Mouse (Mus musculus): ENCODE measurements around the gene Trim45. TPM values are rescaled to one million over a fixed set of nuclear protein-coding genes. Genes with fewer than 3 reads are reported as not detected.

Trim45 gene
- polyA plus RNA-seq, 1 experiment from 2014 or later: 0.63 TPM

DNA sequence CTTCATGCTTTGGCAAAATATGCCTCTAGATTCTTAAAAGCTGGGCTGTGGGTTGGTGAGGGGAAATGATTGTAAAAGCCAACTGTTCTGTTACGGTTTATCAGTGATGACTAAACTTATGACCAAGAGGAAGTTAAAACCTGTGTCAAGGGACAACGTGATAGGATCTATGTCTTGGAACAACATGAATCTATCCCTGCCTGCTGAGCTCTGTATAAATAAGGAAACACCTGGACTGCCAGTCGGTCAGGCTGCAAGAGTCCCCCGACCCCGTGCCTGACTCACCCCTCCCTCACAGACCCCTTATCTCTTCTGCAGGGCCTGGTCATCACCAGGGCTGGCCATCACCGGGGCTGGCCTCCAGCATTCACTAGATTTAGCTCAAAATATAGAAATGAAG, 15.9 kb upstream of the Trim45 start:
- no peaks in the 10 kb centered on the region for H3K4me1 ChIP-seq (ENCODE audit: control insufficient read depth, low read depth, low read length)
- no peak overlapping the region for H3K4me2 ChIP-seq (ENCODE audit: low read depth, low read length)
- no peaks in the 10 kb centered on the region for H3K36me3 ChIP-seq (ENCODE audit: control insufficient read depth, insufficient read depth)
- H3K27me3 ChIP-seq (ENCODE audit: control insufficient read depth, insufficient read depth, low read depth, low read length): no peaks in the 10 kb centered on the region
- no peak overlapping the region for H3K4me3 ChIP-seq (ENCODE audit: low read depth, low read length)
- 9% methylated on average over 6 of the region's 6 CpGs for WGBS (ENCODE audit: insufficient replicate concordance)
- H3K9me3 ChIP-seq (replicated peaks; ENCODE audit: control insufficient read depth, low read length): no peaks in the 10 kb centered on the region
- H3K9ac ChIP-seq (ENCODE audit: low read depth, low read length): no peak overlapping the region
- no peak overlapping the region for H3K27ac ChIP-seq (ENCODE audit: low read length)
- no peak for ATAC-seq (ENCODE audit: low read depth)

GRCm38 (mm10) chr3:100906916-100907315, 15.1 kb upstream of the Trim45 start:
- Histone ChIP-seq H3K4me2 (ENCODE audit: low read depth, low read length) (no peak overlapping the region), H3K36me3 (ENCODE audit: control insufficient read depth, insufficient read depth) (no peaks in the 10 kb centered on the region), H3K27me3 (ENCODE audit: control insufficient read depth, insufficient read depth, low read depth, low read length) (no peaks in the 10 kb centered on the region), H3K4me1 (ENCODE audit: control insufficient read depth, low read depth, low read length) (no peaks in the 10 kb centered on the region), H3K9ac (ENCODE audit: low read depth, low read length) (no peak overlapping the region), H3K27ac (ENCODE audit: low read length) (no peak overlapping the region), H3K4me3 (ENCODE audit: low read depth, low read length) (no peak overlapping the region), H3K9me3 (replicated peaks; ENCODE audit: control insufficient read depth, low read length) (no peaks in the 10 kb centered on the region)
- ATAC-seq (ENCODE audit: low read depth): no peak
- 32% methylated on average over 3 of the region's 3 CpGs for WGBS (ENCODE audit: insufficient replicate concordance)

- Histone ChIP-seq H3K4me3 (ENCODE audit: low read depth, low read length) (no peak overlapping the region), H3K4me2 (ENCODE audit: low read depth, low read length) (no peak overlapping the region)
- WGBS (ENCODE audit: insufficient replicate concordance): 17% methylated on average over 6 of the region's 6 CpGs
These were observed 13.4 kb upstream of the Trim45 start for GRCm38 (mm10) chr3:100908594-100908993.

GRCm38 (mm10) chr3:100910621-100911020, 11.4 kb upstream of the Trim45 start:
- ATAC-seq (ENCODE audit: low read depth): no peak
- H3K36me3 ChIP-seq (ENCODE audit: control insufficient read depth, insufficient read depth): no peaks in the 10 kb centered on the region
- H3K27me3 ChIP-seq (ENCODE audit: control insufficient read depth, insufficient read depth, low read depth, low read length): no peaks in the 10 kb centered on the region
- H3K9ac ChIP-seq (ENCODE audit: low read depth, low read length): no peak overlapping the region
- no peaks in the 10 kb centered on the region for H3K4me1 ChIP-seq (ENCODE audit: control insufficient read depth, low read depth, low read length)
- 58% methylated on average over 5 of the region's 5 CpGs for WGBS (ENCODE audit: insufficient replicate concordance)
- H3K4me2 ChIP-seq (ENCODE audit: low read depth, low read length): no peak overlapping the region
- no peak overlapping the region for H3K27ac ChIP-seq (ENCODE audit: low read length)
- H3K4me3 ChIP-seq (ENCODE audit: low read depth, low read length): no peak overlapping the region
- H3K9me3 ChIP-seq (replicated peaks; ENCODE audit: control insufficient read depth, low read length): no peaks in the 10 kb centered on the region

More at GRCm38 (mm10) chr3:100908594-100908993, 13.4 kb upstream of the Trim45 start:
- H3K9me3 ChIP-seq (replicated peaks; ENCODE audit: control insufficient read depth, low read length): no peaks in the 10 kb centered on the region
- no peaks in the 10 kb centered on the region for H3K36me3 ChIP-seq (ENCODE audit: control insufficient read depth, insufficient read depth)
- H3K27ac ChIP-seq (ENCODE audit: low read length): no peak overlapping the region
- H3K27me3 ChIP-seq (ENCODE audit: control insufficient read depth, insufficient read depth, low read depth, low read length): no peaks in the 10 kb centered on the region
- no peak overlapping the region for H3K9ac ChIP-seq (ENCODE audit: low read depth, low read length)
- H3K4me1 ChIP-seq (ENCODE audit: control insufficient read depth, low read depth, low read length): no peaks in the 10 kb centered on the region
- ATAC-seq (ENCODE audit: low read depth): no peak

GRCm38 (mm10) chr3:100911026-100911425, 11.0 kb upstream of the Trim45 start:
- ATAC-seq (ENCODE audit: low read depth): no peak
- Histone ChIP-seq H3K4me3 (ENCODE audit: low read depth, low read length) (no peak overlapping the region), H3K27ac (ENCODE audit: low read length) (no peak overlapping the region), H3K4me2 (ENCODE audit: low read depth, low read length) (no peak overlapping the region), H3K27me3 (ENCODE audit: control insufficient read depth, insufficient read depth, low read depth, low read length) (no peaks in the 10 kb centered on the region), H3K36me3 (ENCODE audit: control insufficient read depth, insufficient read depth) (no peaks in the 10 kb centered on the region), H3K9me3 (replicated peaks; ENCODE audit: control insufficient read depth, low read length) (no peaks in the 10 kb centered on the region), H3K9ac (ENCODE audit: low read depth, low read length) (no peak overlapping the region), H3K4me1 (ENCODE audit: control insufficient read depth, low read depth, low read length) (no peaks in the 10 kb centered on the region)
- 64% methylated on average over 9 of the region's 9 CpGs for WGBS (ENCODE audit: insufficient replicate concordance)

DNA sequence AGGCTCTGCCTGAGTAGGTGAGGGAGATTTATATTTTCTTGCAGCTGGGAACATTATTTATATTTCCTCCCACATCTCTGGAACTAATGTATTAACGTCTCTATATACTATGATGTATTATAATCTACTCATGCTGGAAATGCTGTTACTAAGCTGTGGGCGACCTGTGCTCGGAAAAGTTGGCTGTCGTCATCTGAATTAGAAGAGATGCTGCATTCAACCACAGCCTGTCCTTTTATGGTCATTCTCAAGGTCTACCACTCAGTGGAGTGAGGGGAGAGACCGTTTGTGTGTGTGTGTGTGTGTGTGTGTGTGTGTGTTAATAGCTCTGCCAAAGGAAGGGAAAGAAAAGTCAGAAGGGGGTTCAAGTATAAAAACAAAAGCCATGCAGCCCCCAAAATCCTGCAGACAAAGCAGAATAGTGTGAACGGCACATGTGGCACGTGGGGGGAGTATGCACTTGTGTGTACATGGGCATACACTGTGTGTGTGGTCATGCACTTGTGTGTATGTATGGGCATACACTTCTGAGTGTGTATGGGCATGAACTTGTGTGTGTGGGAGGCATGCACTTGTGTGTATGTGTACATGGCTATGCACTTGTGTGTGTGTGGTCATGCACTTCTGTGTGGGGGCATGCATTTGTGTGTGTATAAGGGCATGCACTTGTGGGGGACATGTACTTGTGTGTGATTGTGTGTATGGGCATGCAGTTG, 10.3 kb upstream of the Trim45 start:
- ATAC-seq (ENCODE audit: low read depth): no peak
- Histone ChIP-seq H3K9me3 (replicated peaks; ENCODE audit: control insufficient read depth, low read length) (no peaks in the 10 kb centered on the region), H3K27me3 (ENCODE audit: control insufficient read depth, insufficient read depth, low read depth, low read length) (no peaks in the 10 kb centered on the region), H3K36me3 (ENCODE audit: control insufficient read depth, insufficient read depth) (no peaks in the 10 kb centered on the region), H3K4me3 (ENCODE audit: low read depth, low read length) (no peak overlapping the region), H3K4me2 (ENCODE audit: low read depth, low read length) (no peak overlapping the region), H3K27ac (ENCODE audit: low read length) (no peak overlapping the region), H3K9ac (ENCODE audit: low read depth, low read length) (no peak overlapping the region), H3K4me1 (ENCODE audit: control insufficient read depth, low read depth, low read length) (no peaks in the 10 kb centered on the region)
- 57% methylated on average over 7 of the region's 7 CpGs for WGBS (ENCODE audit: insufficient replicate concordance)

DNA sequence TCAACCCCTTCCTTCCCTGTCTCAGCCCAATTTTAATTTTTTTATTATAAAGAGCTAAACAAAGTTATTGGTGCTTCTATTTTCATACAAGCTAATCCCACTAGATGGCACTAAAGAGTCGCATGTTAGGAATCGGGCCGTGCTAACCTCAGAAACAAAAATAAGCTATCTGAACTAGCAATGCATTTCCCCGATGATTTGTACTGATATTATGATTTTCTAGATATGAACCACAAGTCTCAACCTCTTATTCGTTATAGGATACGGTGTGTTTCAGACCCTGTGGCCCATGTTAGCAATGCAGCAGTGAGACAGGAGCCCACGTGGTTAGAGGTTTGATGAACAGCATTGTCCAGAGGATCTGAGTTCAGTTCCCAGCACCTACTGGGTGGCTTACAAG, 5.2 kb upstream of the Trim45 start:
- 10% methylated on average over 7 of the region's 7 CpGs for WGBS (ENCODE audit: insufficient replicate concordance)
- Histone ChIP-seq H3K4me2 (ENCODE audit: low read depth, low read length) (peak overlapping the region; percentile 24; the same call in 1 of the 2 replicates), H3K9me3 (replicated peaks; ENCODE audit: control insufficient read depth, low read length) (no peaks in the 10 kb centered on the region), H3K4me3 (ENCODE audit: low read depth, low read length) (no peak overlapping the region), H3K4me1 (ENCODE audit: control insufficient read depth, low read depth, low read length) (peaks cover 4% of the 10 kb centered on the region), H3K27ac (ENCODE audit: low read length) (no peak overlapping the region), H3K27me3 (ENCODE audit: control insufficient read depth, insufficient read depth, low read depth, low read length) (no peaks in the 10 kb centered on the region), H3K9ac (ENCODE audit: low read depth, low read length) (no peak overlapping the region), H3K36me3 (ENCODE audit: control insufficient read depth, insufficient read depth) (no peaks in the 10 kb centered on the region)
- ATAC-seq (ENCODE audit: low read depth): no peak

DNA sequence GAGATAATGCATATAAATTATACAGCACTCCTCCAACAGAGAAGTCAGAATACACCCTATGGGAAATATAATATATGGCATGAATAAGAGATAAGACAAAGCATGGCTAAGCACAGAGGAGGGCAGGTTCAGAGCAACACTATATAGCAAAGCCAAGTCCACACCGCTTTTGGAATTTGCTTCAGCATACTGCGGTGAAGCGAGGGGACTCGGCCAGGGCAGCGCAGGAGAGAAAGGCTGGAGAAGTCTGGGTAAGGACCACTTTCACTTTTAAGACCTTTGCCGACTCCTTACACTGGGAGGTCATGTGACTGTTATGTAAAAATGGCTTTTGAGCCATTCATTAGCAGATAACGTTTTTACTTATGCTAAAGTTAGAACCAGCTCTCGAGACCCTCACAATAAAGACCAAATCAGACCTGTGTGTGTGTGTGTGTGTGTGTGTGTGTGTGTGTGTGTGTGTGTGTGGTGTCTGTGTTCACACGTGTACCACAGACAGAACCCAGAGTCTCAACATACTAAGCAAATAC, 1.3 kb upstream of the Trim45 start:
- Histone ChIP-seq H3K4me1 (ENCODE audit: control insufficient read depth, low read depth, low read length) (peaks cover 12% of the 10 kb centered on the region), H3K9me3 (replicated peaks; ENCODE audit: control insufficient read depth, low read length) (no peaks in the 10 kb centered on the region), H3K36me3 (ENCODE audit: control insufficient read depth, insufficient read depth) (no peaks in the 10 kb centered on the region), H3K4me2 (ENCODE audit: low read depth, low read length) (peak overlapping the region; percentile 89), H3K4me3 (ENCODE audit: low read depth, low read length) (no peak overlapping the region; the same call in 1 of the 2 replicates), H3K27ac (ENCODE audit: low read length) (no peak overlapping the region), H3K27me3 (ENCODE audit: control insufficient read depth, insufficient read depth, low read depth, low read length) (no peaks in the 10 kb centered on the region), H3K9ac (ENCODE audit: low read depth, low read length) (no peak overlapping the region)
- WGBS (ENCODE audit: insufficient replicate concordance): 60% methylated on average over 9 of the region's 9 CpGs
- no peak for ATAC-seq (ENCODE audit: low read depth)

GRCm38 (mm10) chr3:100922506-100923375, 739 bp downstream of the Trim45 start:
- Histone ChIP-seq H3K4me2 (ENCODE audit: low read depth, low read length) (peak overlapping the region; percentile 89), H3K27me3 (ENCODE audit: control insufficient read depth, insufficient read depth, low read depth, low read length) (no peaks in the 10 kb centered on the region), H3K36me3 (ENCODE audit: control insufficient read depth, insufficient read depth) (no peaks in the 10 kb centered on the region), H3K4me3 (ENCODE audit: low read depth, low read length) (peak overlapping the region; percentile 69), H3K27ac (ENCODE audit: low read length) (no peak overlapping the region), H3K4me1 (ENCODE audit: control insufficient read depth, low read depth, low read length) (peaks cover 12% of the 10 kb centered on the region), H3K9ac (ENCODE audit: low read depth, low read length) (peak overlapping the region; percentile 73), H3K9me3 (replicated peaks; ENCODE audit: control insufficient read depth, low read length) (no peaks in the 10 kb centered on the region)
- WGBS (ENCODE audit: insufficient replicate concordance): 29% methylated on average over 28 of the region's 28 CpGs
- peak; percentile 12 for ATAC-seq (ENCODE audit: low read depth)
